Mouse (Mus musculus): ENCODE measurements at regions not wholly inside any gene's neighbourhood (a gene's known extent, or its start where the extent isn't known, plus 50 kb on each side); places are given as distances from the start of the nearest gene placed in this dataset.

- no peak for ATAC-seq (ENCODE audit: insufficient number of reproducible peaks, low FRiP score, low TSS enrichment)
Observed at GRCm38 (mm10) chr12:109864826-109865225, 264.7 kb upstream of the Rtl1 start.

GRCm38 (mm10) chr12:109871021-109871420, 270.9 kb upstream of the Rtl1 start:
- no peak for ATAC-seq (ENCODE audit: insufficient number of reproducible peaks, low FRiP score, low TSS enrichment)

- ATAC-seq (ENCODE audit: insufficient number of reproducible peaks, low FRiP score, low TSS enrichment) = no peak
Observed at GRCm38 (mm10) chr12:109874466-109874865, 274.3 kb upstream of the Rtl1 start.

GRCm38 (mm10) chr12:109881108-109881507, 281.0 kb upstream of the Rtl1 start:
- ATAC-seq (ENCODE audit: insufficient number of reproducible peaks, low FRiP score, low TSS enrichment) = no peak

GRCm38 (mm10) chr12:109891206-109891605, 291.1 kb upstream of the Rtl1 start:
- ATAC-seq (ENCODE audit: insufficient number of reproducible peaks, low FRiP score, low TSS enrichment) = no peak

GRCm38 (mm10) chr12:109892834-109893233, 292.7 kb upstream of the Rtl1 start:
- no peak for ATAC-seq (ENCODE audit: insufficient number of reproducible peaks, low FRiP score, low TSS enrichment)

- no peak for ATAC-seq (ENCODE audit: insufficient number of reproducible peaks, low FRiP score, low TSS enrichment)
Observed at GRCm38 (mm10) chr12:109893657-109894056, 293.5 kb upstream of the Rtl1 start.

- ATAC-seq (ENCODE audit: insufficient number of reproducible peaks, low FRiP score, low TSS enrichment) = no peak
Observed at GRCm38 (mm10) chr12:109895389-109895788, 295.3 kb upstream of the Rtl1 start.

GRCm38 (mm10) chr12:109896397-109896796, 296.3 kb upstream of the Rtl1 start:
- ATAC-seq (ENCODE audit: insufficient number of reproducible peaks, low FRiP score, low TSS enrichment) = no peak

GRCm38 (mm10) chr12:109896906-109897305, 296.8 kb upstream of the Rtl1 start:
- no peak for ATAC-seq (ENCODE audit: insufficient number of reproducible peaks, low FRiP score, low TSS enrichment)

- ATAC-seq (ENCODE audit: insufficient number of reproducible peaks, low FRiP score, low TSS enrichment) = no peak
Observed at GRCm38 (mm10) chr12:109897861-109898385, 297.8 kb upstream of the Rtl1 start.

- no peak for ATAC-seq (ENCODE audit: insufficient number of reproducible peaks, low FRiP score, low TSS enrichment)
Observed at GRCm38 (mm10) chr12:109899420-109899819, 299.3 kb upstream of the Rtl1 start.

GRCm38 (mm10) chr12:109910966-109911495, 310.9 kb upstream of the Rtl1 start:
- ATAC-seq (ENCODE audit: insufficient number of reproducible peaks, low FRiP score, low TSS enrichment) = no peak

- no peak for ATAC-seq (ENCODE audit: insufficient number of reproducible peaks, low FRiP score, low TSS enrichment)
Observed at GRCm38 (mm10) chr12:109911506-109911905, 311.4 kb upstream of the Rtl1 start.

GRCm38 (mm10) chr12:109917761-109918160, 317.6 kb upstream of the Rtl1 start:
- ATAC-seq (ENCODE audit: insufficient number of reproducible peaks, low FRiP score, low TSS enrichment) = no peak

- no peak for ATAC-seq (ENCODE audit: insufficient number of reproducible peaks, low FRiP score, low TSS enrichment)
Observed at GRCm38 (mm10) chr12:109918901-109919300, 318.8 kb upstream of the Rtl1 start.

GRCm38 (mm10) chr12:109922111-109922510, 322.0 kb upstream of the Rtl1 start:
- ATAC-seq (ENCODE audit: insufficient number of reproducible peaks, low FRiP score, low TSS enrichment) = no peak

GRCm38 (mm10) chr12:109925866-109926265, 325.7 kb upstream of the Rtl1 start:
- no peak for ATAC-seq (ENCODE audit: insufficient number of reproducible peaks, low FRiP score, low TSS enrichment)

- no peak for ATAC-seq (ENCODE audit: insufficient number of reproducible peaks, low FRiP score, low TSS enrichment)
Observed at GRCm38 (mm10) chr12:109926643-109927042, 326.5 kb upstream of the Rtl1 start.

GRCm38 (mm10) chr12:109946179-109946578, 332.7 kb upstream of the Dio3 start:
- ATAC-seq (ENCODE audit: insufficient number of reproducible peaks, low FRiP score, low TSS enrichment) = no peak

- no peak for ATAC-seq (ENCODE audit: insufficient number of reproducible peaks, low FRiP score, low TSS enrichment)
Observed at GRCm38 (mm10) chr12:109946936-109947335, 331.9 kb upstream of the Dio3 start.

GRCm38 (mm10) chr12:109947886-109948433, 330.9 kb upstream of the Dio3 start:
- no peak for ATAC-seq (ENCODE audit: insufficient number of reproducible peaks, low FRiP score, low TSS enrichment)
